Mouse (Mus musculus): Measurements from ENCODE around the gene Dcaf17.

Dcaf17 gene

DNA sequence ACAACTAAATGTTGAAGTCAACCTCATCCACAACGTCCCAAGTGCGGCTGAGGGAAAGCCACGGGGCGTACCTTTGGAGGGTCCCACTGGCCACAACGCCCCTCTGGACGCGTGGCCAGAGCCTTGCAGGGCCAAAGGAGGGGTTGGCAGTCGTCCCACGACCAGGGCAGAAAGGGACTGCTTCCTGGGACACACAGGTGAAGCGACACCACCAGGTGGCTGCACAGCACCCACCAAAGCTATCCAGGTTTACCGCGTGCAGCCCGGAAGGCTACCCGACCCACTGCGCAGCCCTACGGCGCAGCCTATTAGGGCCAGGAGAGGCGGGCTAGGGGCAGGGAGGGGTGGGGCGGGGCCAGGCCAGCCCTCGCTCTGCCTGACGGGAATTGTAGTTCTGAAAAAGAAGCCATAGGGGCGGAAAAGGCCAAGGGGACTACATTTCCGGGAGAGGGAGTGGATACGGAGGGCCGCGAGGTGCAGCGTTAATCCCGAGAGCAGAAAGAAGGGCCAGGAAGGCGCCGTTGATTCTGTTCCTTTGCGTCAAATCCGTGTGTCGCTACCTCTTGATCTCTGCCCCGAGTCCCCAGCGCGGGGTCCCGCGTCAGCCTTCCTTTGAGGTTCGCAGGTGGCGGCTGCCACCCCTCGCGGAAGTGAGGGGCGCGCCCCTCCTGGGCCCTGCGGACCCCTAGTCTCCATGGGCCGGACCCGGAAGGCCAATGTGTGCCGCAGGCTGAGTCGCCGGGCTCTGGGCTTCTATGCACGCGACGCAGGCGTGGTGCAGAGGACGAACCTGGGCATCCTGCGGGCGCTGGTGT, at the start of gene Dcaf17, which contains the start of gene Mettl8:
Gene Dcaf17 (plus strand): TSS at position 29 of the 815 bp plus-strand sequence.
Gene Mettl8 (minus strand): TSS at position 284 of the 815 bp plus-strand sequence.
- peak; percentile 80 to 87 for DNase-seq (ENCODE audit: low spot score in 2 of 2)

DNA sequence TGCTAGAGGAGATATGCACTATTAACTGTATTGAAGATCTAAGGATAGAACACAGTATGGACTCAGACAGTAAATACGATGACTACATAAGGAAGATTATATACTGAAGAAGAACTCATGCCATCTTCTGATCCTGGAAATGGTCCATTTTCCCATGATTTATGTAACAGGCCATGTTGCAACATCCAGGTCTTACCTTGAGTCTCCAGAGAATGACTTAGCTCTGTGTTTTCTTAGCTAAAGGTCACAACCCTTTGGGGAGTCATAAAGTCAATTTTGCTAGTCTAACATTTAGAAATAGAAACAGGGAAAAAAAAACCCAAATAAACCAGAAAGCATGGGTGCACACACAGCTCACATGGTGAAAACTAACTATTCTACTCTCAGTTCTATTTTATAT, 43.3 kb upstream of the Dcaf17 start:
- DNase-seq (ENCODE audit: low spot score in 2 of 2): no peak

DNA sequence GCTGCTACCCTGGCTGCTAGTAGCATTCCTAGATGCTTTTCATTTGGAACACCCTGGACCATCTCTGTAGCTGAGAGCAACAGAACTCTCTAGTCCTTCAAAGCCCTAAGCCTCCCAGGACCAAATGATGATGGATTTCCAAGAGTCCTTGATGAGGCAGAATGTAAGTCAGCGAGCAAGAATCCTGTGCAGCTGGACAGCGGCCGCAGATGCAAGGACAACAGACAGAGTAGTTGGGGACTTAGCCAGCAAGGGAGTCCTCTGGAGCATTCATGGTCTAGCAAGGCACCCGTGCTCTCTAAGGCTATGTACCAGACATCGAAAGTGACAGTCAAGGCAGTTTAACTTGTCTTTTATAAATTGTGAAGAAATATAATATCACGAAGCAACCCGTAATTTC, 41.6 kb upstream of the Dcaf17 start:
- DNase-seq (ENCODE audit: low spot score in 2 of 2): no peak

DNA sequence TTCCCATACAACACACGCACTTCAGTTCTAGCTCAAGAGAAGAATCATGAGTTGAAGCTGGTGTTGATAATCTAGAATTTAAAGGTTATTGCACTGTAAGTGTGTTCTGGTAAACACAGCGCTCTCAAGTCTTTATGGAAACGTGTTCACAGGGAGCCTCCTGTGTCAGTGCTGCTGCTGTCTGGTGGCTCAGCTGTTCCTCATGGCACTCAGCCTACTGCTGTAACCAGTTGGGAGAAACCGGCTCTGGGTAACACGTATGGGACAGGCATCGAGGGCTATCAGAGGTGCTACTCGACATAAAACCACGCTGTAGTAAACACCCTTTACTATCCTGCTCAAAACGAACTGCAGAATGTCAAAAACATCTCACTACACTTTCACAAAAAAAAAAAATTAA, 35.9 kb upstream of the Dcaf17 start:
- DNase-seq (ENCODE audit: low spot score in 2 of 2): no peak

DNA sequence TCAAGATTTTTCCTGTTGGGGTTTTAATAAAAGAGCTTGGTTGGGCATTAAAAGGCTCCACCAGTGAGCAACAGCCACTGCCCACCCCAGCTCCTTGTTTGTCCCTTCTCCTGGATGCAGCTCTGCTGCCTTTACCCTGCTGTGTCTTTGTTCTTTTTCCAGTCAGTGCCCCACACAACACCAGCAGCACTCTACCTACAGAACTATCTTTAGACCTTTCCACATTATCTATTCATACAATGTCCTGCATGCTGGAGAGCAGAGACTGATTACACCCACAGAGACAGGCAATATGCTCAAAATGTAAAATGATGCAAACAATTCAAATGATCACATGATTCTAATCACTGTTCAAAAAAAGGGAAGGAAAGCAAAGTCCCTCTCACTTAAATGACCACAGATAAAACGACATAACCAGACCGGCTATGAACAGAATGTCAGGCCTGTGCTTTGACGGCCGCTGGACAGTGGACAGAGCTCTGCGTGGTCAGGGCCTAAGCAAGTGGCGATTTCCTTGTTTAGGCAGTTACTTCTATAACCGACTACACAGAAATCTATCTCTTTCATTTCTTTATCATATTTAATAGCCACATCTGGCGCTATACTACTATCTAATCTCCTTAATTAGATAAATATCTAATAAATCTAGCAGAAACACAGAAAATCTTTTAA, 35.3 kb upstream of the Dcaf17 start:
- no peak for DNase-seq (ENCODE audit: low spot score in 2 of 2)

DNA sequence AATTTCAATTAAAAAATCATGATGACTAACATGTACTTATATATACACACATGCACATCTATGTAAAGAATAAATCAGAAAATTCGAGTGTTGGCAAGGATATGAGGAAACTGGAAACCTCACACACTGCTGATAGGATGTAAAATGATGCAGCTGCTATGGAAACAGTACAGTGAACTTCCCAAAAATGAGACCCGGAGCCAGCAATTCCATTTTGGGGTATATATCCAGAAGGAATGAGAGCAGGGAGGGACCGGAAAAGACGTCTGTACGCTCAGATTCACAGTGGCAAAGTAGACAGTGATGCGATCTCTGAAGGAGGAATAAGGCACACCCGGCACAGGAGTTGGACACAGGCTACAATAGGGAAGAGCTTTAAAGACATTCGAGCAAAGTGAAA, 34.5 kb upstream of the Dcaf17 start:
- DNase-seq (ENCODE audit: low spot score in 2 of 2): peak; percentile 36 to 41

DNA sequence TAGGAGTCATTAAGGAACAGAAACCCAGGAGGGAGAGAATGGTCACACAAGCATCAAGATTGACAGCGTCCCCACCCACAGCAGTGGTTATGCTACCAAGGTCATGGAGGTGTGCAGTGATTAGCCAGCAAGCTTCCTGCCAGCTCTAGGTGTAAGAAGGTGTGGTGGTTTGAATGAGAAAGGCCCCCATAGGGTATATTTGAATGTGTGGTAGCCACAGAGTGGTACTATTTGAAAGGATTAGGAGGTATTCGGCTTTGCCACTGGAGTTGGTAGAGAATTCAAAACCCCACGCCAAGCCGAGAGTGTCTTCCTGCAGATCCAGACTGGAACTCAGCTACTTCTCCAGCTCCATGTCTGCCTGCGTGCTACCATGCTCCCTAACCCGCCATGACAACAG, 32.1 kb upstream of the Dcaf17 start:
- DNase-seq (ENCODE audit: low spot score in 2 of 2): no peak

DNA sequence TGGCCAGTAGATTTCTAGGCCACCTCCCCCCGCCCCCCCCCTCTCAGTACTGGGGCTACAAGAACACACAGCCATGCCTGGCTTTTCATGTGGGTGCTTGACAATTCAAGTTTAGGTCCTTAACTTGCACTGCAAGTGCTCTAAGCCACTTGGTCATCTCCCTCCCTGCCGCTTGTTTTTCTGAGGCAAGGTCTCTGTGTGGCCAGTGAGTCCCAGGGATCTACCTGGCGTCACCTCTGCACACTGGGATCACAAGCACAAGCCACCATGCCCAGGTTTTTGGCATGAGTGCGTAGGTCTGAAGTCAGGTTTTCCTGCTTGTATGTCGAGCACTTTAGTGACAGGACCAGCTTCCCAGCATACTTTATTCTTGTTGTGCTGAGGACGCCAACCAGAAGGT, 31.1 kb upstream of the Dcaf17 start:
- no peak for DNase-seq (ENCODE audit: low spot score in 2 of 2)

DNA sequence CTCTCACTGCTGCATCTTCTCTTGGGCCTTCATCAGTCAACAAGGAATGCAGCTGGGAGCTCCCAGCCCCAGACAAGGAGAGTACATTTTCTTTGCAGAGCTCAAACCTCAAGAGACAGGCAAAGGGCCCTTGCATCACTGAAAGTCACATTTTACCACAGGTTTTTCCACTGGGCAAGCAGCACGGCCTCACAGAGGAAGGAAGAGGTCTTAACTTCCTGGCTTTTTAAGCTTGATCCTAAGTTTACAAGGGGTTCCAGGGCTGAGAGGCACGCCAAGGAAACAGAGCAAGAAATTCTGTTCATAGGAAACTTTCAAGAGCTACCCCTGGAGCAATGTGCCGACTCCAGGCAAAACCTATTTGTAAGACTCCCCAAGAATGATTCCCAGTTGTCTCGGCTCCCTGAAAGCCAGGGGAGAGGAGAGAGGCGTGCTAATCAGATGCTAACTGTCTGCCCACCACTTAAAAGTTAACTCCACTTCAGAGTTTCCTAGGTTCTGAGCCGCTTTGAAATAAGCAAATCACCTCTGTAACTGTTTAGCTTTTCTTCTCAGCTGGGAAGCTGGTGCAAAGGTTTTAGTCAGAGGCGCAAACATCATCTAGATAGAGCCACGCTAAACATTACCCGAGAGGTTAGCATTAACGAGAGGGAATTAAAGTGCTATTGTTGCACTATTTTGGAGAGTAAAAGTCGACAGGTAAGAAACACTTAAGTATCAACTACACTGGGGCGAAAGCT, 29.4 kb upstream of the Dcaf17 start:
- no peak for DNase-seq (ENCODE audit: low spot score in 2 of 2)

DNA sequence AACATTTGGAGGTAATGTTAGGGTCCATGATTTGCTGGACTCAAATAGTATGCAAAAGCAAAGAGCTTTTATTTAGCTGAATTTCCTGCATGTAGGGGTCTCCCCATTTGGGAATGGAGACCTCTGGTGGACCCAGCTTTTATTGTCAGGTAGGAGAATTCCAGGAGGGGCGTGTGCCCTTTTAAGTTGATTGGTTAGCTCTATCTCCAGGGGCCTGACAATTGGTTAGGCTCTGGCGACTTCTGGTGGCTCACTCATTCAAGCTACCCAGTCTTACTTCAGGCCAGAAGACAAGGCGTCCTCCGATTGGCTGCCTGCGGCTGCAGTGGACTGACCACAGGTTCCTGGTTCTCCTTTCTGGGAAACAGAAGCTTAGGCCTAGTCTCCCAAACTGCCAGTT, 28.3 kb upstream of the Dcaf17 start:
- no peak for DNase-seq (ENCODE audit: low spot score in 2 of 2)

DNA sequence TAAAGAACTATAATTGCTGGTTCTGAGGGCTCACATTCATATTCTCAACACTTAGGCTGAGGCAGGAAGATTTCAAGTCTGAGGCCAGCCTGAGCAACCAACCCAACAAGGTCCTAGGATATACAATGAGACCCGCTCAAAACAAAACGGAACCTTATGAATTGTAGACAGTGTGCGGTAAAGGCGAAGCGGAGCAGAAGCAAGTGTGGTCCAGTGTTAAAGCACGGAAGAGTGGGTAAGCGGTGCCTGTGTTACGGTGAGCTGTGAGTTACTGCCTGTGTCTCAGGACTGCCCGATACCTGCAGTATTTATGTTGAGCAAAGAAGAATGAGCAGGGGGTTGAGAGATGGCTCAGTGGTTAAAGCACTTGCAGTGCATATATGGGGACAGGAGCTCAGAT, 27.5 kb upstream of the Dcaf17 start:
- no peak for DNase-seq (ENCODE audit: low spot score in 2 of 2)

DNA sequence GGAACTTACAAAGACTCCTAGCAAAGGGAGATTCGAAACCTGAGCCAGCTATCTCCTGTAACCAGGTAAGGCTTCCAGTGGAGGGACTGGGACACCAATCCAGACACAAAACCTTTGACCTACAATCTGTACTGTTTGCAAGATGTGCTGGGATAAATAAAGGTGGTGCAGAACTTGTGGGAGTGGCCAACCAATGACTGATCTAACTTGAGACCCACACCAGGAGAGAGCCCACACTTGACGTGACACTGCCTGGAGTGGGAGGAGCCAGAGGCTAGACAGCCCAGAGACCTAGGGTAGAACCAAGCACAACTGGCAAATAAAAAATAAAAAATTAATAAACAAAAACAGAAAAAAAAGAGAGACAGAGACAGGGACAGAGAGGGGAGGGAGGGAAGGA, 24.5 kb upstream of the Dcaf17 start:
- DNase-seq (ENCODE audit: low spot score in 2 of 2): no peak

DNA sequence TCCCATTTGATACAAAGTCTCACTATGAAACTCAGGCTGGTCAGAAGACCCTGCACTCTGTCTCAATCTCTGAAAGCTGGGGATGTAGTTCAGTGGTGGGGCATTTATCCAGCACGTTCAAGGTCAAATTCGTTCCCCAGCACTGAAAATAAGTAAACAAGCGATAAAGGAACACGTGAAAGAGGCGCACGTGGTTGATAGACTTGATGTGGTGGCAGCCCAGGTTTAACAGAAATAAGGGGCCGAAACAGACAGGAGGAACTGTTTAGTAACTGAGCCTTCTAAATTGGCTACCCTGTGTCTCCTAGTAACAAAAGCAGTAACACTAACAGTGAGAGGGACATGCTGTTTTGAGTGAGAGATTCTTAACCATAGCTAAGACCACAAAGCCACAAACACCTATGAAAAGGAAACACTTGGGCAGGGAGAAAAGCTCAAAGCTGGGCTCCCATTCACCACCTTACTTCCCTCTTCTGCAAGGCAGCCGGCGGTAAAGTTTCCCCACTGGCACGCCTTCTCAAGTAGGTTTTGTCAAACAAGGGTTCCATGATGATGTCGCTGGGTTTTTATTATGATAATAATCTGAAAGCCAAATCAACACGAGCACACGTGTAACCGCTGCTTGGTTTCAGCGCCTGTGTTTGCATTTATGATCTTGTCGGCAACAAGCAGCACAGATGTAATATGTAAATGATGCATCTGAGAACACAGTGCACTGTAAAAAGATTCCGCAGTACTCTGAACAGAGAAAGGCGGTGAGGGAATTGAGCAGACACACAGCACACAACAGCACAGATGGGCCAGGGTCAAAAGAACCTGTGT, 22.9 kb upstream of the Dcaf17 start:
- no peak for DNase-seq (ENCODE audit: low spot score in 2 of 2)

DNA sequence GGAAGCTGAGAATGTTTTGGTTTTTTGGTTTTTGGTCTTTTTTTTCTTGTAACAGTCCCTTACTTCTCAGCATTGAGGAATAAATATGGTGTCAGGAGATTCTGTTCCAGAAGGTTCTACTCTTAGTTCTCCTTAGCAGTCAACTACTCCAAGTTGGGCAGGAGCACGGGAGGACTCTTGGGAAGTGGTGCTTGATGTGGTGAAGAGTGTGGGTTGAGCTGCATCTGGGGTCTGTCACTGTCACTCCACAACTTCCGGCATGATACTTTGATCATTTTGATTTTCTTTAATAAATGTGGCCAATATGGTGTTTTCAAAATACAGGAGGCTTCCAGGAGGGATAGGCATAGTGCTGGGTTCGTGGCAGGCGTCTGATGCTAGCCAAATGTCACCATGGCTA, 22.1 kb upstream of the Dcaf17 start:
- no peak for DNase-seq (ENCODE audit: low spot score in 2 of 2)

DNA sequence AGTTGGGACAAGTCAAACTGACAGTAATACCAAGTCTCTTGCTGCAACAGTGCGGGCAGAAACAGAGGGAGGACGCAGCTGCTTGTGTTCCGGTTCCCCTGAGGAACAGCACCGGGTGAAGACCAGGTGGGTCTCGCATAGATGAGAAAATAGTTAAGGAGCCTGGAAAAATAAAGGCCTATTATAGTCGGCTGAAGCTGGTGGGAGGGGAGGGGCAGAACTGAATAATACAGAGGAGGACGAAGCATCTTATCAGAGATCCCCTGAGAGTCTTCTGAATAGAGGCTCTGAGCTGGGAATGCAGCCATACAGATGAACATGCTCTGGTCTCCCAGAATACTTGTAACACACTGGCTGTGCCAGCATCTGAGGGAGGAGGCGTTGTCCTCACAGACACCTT, 21.1 kb upstream of the Dcaf17 start:
- DNase-seq (ENCODE audit: low spot score in 2 of 2): no peak

DNA sequence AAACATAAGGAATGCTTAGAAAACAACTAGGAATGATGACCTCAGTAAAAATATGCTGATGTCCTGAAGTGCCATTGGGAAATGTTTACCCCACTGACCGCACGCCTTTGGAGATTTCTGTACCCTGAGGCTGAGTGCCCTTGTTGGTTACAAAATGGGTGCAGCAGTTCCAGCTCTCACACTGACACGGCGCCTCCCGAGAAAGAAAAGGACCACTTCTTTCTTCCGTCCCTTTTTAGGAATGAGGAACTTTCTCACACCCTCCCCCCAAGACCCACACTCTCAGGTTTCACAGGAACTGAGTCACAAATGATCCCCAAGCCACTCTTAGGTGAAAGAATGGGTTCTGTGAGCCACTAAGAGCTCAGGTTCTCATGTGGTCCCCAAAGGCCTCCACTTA, 17.7 kb upstream of the Dcaf17 start:
- no peak for DNase-seq (ENCODE audit: low spot score in 2 of 2)

DNA sequence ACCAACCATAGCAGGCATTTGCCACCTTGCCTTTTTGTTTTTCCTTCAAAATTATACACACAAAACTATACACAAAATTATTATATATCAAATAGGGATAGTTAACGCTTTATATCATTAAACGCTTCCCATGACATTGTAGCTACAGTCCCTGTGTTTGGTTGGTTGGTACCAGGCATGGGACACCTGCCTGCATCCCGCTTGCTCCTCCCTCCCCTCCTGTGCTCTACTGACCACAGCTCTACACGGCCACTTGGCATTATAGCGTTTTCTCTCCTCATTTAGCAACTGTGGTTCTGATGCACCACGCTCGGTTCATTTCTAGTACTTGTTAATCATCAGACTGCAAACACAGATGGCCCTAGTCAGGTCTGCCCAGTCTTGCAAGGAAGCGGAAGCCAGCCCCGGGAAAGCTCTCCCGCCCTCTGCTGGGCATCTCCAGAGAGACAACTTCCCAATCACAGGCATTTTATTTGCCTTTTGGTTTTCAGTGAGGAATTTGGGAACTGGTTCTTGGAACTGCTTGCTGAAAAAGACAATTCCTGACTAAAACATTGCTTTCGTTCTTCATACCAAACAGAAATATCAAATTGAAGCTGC, 15.5 kb upstream of the Dcaf17 start:
- DNase-seq (ENCODE audit: low spot score in 2 of 2): peak; percentile 64 to 80

DNA sequence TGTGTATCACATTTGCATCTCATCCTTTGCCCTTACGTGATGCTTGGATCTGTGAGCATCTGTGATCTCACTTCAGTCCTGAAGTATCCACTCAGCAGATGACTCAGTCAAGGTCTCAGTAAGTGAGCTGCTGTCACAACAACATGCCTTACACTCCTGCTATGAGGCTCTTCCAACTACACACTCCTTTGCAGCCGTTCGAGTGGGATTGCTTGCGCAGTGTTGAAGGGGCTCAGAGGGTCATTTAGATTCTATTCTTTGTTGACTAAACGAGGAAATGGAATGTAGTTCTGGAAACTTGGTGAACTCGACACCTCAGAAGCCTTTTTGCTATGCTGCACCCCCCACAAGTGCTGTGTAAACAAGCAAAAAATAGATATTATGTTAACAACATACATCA, 9.0 kb upstream of the Dcaf17 start:
- no peak for DNase-seq (ENCODE audit: low spot score in 2 of 2)

DNA sequence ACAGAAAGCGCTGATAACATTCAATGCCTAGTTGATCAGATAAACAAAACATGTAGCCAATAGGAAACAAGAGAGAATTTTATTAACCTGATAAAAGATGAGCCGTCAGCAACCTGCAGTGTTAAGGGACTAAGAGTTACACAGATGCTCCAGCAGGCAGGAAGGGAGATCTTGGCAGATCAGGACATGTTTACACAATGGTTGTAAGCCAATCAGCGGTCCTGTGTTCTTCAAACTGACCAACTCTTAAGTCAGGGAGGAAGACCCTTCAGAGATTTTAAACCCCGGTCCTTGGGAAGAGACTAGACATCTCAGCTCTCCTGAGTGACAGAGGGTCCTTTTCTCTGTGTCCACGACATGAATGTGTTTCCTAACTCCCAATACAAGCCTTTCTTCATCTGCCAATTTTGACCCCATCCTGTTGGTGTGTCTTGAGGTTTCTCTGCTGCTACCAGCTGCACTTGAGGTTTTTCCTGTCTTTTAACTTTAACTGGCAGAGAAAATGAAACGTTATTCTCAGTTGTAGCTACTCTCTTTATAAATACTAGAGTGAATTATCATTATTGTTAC, 8.3 kb upstream of the Dcaf17 start:
- DNase-seq (ENCODE audit: low spot score in 2 of 2): no peak

DNA sequence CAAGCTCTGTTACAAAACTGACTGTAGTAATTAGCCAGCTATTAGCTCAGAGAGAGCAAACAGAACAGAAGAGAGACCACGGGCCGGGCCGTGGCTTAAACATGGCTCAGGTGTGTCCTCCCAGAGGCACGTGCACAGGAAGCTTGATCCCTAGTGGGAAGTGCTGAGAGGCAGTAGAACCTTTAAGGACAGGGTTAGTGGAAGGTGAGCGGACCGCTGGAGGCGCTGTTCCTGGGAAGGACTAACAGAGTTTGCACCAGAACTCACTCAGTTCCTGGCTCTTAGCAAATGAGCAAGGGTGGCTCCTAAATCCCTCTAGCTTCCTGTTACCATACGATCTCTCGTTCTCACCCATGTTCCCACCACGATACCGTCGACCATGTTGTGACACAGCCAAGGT, 6.2 kb upstream of the Dcaf17 start:
- DNase-seq (ENCODE audit: low spot score in 2 of 2): no peak

DNA sequence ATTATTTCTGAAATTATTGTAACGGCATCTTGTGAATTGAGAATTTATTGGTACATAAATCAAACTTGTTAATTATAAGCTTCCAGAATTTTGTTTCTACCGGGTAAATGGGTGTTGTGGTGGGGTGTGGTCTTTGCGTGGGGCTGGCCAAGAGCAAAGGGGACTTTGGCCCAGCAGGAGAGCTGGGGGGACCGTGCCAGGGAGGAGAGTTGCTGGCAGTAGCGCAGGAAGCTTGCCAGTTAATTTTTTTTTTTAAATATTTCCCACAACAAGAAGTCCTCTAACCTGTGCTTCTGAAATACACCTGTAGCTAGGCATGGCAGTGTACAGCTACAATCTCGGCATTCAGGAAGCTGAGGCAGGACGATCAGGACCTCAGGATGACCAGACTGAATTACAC, 4.6 kb upstream of the Dcaf17 start:
- DNase-seq (ENCODE audit: low spot score in 2 of 2): no peak
